In the genomic region with DNA sequence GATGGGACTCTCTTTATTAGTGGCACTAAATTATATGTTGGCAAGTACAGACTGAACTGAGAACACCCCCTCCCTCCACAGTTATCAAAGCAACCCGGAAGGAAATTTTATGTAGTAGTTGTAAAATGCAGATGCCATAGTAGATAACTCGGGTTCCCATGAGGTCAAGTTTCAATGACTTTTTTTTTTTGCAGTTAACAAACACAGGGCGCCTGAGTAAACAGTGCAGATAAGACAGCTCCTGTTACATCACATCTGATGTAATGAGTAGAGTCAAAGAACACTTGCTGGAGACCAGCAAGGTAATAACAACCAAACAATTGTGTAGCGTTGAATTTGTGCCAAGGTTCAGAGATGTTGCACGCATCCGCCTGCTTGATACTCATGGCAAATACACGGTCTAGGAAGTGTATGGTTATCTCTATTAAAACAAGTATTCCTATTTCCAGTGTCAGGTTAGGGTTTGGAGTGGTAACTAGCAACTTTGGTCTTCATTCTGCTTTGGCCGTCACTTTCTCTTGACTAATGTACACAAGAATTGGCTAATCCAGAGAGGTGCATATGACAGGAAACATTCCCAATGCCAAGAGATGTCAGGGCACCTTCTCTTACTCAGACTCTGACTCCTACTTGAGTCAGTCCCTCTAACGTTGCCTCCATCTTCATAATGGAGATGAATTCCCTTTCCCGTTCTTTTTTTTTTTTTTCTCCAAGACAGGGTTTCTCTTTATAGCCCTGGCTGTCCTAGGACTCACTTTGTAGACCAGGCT, we compare ENCODE assay signal across 19 mouse cellular contexts.
A peak's percentile ranks its signal among the peaks of the same experiment; 100 is the strongest.
DNase-seq lines count a peak whose midpoint lies in the region; ATAC-seq and TF ChIP-seq lines count a peak whose summit lies in the region.
"Had no signal": no experiment of that assay in that cellular context is flagged by ENCODE, and none has a peak within 500 bp of the region (broad histone marks: within the 10 kb centered on the region; RNA-seq: fewer than 3 reads in every experiment).

No protein-coding gene starts in this region.

- H3K4me3 ChIP-seq in lung, embryonic 14.5 days (ENCODE audit: low read depth, low read length), result no peak overlapping the region
- no peak overlapping the region for H3K4me3 ChIP-seq in liver, embryonic 13.5 days (replicated peaks)
- no peak overlapping the region for H3K4me3 ChIP-seq in stomach, postnatal 0 days (ENCODE audit: low read depth, low read length)
- H3K4me3 ChIP-seq: embryonic facial prominence, embryonic 13.5 days; forebrain, embryonic 12.5 days; gastrocnemius, adult 2 months; hindbrain, embryonic 10.5 days; left cerebral cortex, adult 2 months; midbrain, embryonic 15.5 days; neural tube, embryonic 12.5 days had no signal

- no peak overlapping the region for H3K9ac ChIP-seq in lung, embryonic 14.5 days
- H3K9ac ChIP-seq in liver, embryonic 13.5 days, result no peak overlapping the region
- no peak overlapping the region for H3K9ac ChIP-seq in stomach, postnatal 0 days (ENCODE audit: low read length)
- H3K9ac ChIP-seq: embryonic facial prominence, embryonic 13.5 days; forebrain, embryonic 12.5 days; midbrain, embryonic 15.5 days; neural tube, embryonic 12.5 days had no signal

- no peaks in the 10 kb centered on the region for H3K27me3 ChIP-seq in lung, embryonic 14.5 days (ENCODE audit: insufficient read depth, low read length)
- no peaks in the 10 kb centered on the region for H3K27me3 ChIP-seq in liver, embryonic 13.5 days
- no peaks in the 10 kb centered on the region for H3K27me3 ChIP-seq in stomach, postnatal 0 days (ENCODE audit: control insufficient read depth, insufficient read depth, low read length)
- H3K27me3 ChIP-seq: embryonic facial prominence, embryonic 13.5 days; forebrain, embryonic 12.5 days; midbrain, embryonic 15.5 days; neural tube, embryonic 12.5 days had no signal

- no peaks in the 10 kb centered on the region for H3K9me3 ChIP-seq in lung, embryonic 14.5 days (ENCODE audit: low read depth, low read length)
- H3K9me3 ChIP-seq in liver, embryonic 13.5 days (replicated peaks), result no peaks in the 10 kb centered on the region
- H3K9me3 ChIP-seq in stomach, postnatal 0 days (ENCODE audit: control insufficient read depth, low read length), result no peaks in the 10 kb centered on the region
- H3K9me3 ChIP-seq: embryonic facial prominence, embryonic 13.5 days; forebrain, embryonic 12.5 days; hindbrain, embryonic 10.5 days; midbrain, embryonic 15.5 days; neural tube, embryonic 12.5 days had no signal

- ATAC-seq in lung, embryonic 14.5 days (ENCODE audit: insufficient read depth), result no peak
- ATAC-seq in liver, embryonic 13.5 days (ENCODE audit: low read depth), result peak; percentile 80
- 0 out of 2 replicates have a peak, but pooled peaks have one; percentile 32 for ATAC-seq in stomach, postnatal 0 days (ENCODE audit: low FRiP score, low TSS enrichment)
- ATAC-seq: midbrain, embryonic 15.5 days had no signal

- no peaks in the 10 kb centered on the region for H3K4me1 ChIP-seq in lung, embryonic 14.5 days (ENCODE audit: insufficient read depth)
- H3K4me1 ChIP-seq in liver, embryonic 13.5 days (replicated peaks), result no peaks in the 10 kb centered on the region
- no peaks in the 10 kb centered on the region for H3K4me1 ChIP-seq in stomach, postnatal 0 days (replicated peaks; ENCODE audit: control insufficient read depth, insufficient read depth)
- H3K4me1 ChIP-seq: embryonic facial prominence, embryonic 13.5 days; forebrain, embryonic 12.5 days; hindbrain, embryonic 10.5 days; midbrain, embryonic 15.5 days; neural tube, embryonic 12.5 days had no signal

- TF ChIP-seq CTCF in lung, embryonic 14.5 days (IDR thresholded peaks at IDR 0.05; ENCODE audit: low read depth), result no peak
- TF ChIP-seq CTCF in stomach, postnatal 0 days (IDR thresholded peaks at IDR 0.05; ENCODE audit: low read depth), result no peak

- peak; percentile 1 for DNase-seq in lung, embryonic 14.5 days
- DNase-seq in lung, postnatal 4 days, result no peak
- peak; percentile 28 for DNase-seq in induced T-regulatory cell, adult 2 months (ENCODE audit: low read depth)
- DNase-seq in liver, embryonic 13.5 days, result no peak
- no peak for DNase-seq in stomach, postnatal 0 days (ENCODE audit: low spot score)
- DNase-seq in MN1 (ENCODE audit: low spot score), result no peak
- no peak for DNase-seq in left cerebral cortex, adult 9 months (ENCODE audit: low spot score in 2 of 2)
- DNase-seq: adrenal gland, postnatal 14 days; cerebellum, postnatal 25 days; gastrocnemius, adult 2 months; kidney, postnatal 25 days; thymus, adult 2 months had no signal

- 49% methylated on average over 10 of the region's 10 CpGs for WGBS in lung, embryonic 14.5 days
- WGBS in liver, embryonic 13.5 days (ENCODE audit: insufficient replicate concordance), result 46% methylated on average over 10 of the region's 10 CpGs
- 56% methylated on average over 10 of the region's 10 CpGs for WGBS in stomach, postnatal 0 days

- H3K27ac ChIP-seq in lung, embryonic 14.5 days (ENCODE audit: low read depth), result no peak overlapping the region
- H3K27ac ChIP-seq in liver, embryonic 13.5 days, result no peak overlapping the region
- H3K27ac ChIP-seq in stomach, postnatal 0 days (replicated peaks), result no peak overlapping the region
- H3K27ac ChIP-seq: embryonic facial prominence, embryonic 13.5 days; forebrain, embryonic 12.5 days; gastrocnemius, adult 2 months; hindbrain, embryonic 10.5 days; left cerebral cortex, adult 2 months; midbrain, embryonic 15.5 days; neural tube, embryonic 12.5 days had no signal

- H3K4me2 ChIP-seq in lung, embryonic 14.5 days, result no peak overlapping the region
- H3K4me2 ChIP-seq in liver, embryonic 13.5 days, result no peak overlapping the region
- no peak overlapping the region for H3K4me2 ChIP-seq in stomach, postnatal 0 days (replicated peaks; ENCODE audit: low read depth)
- H3K4me2 ChIP-seq: embryonic facial prominence, embryonic 13.5 days; forebrain, embryonic 12.5 days; heart, embryonic 11.5 days; midbrain, embryonic 15.5 days; neural tube, embryonic 12.5 days had no signal

- TF ChIP-seq EP300 in stomach, postnatal 0 days (optimal IDR thresholded peaks at IDR 0.05), result no peak

- H3K36me3 ChIP-seq in lung, embryonic 14.5 days (ENCODE audit: insufficient read depth), result no peaks in the 10 kb centered on the region
- H3K36me3 ChIP-seq in liver, embryonic 13.5 days, result no peaks in the 10 kb centered on the region
- H3K36me3 ChIP-seq in stomach, postnatal 0 days (ENCODE audit: control insufficient read depth, insufficient read depth, low read length), result no peaks in the 10 kb centered on the region
- H3K36me3 ChIP-seq: embryonic facial prominence, embryonic 13.5 days; forebrain, embryonic 12.5 days; hindbrain, embryonic 10.5 days; midbrain, embryonic 15.5 days; neural tube, embryonic 12.5 days had no signal

Comparison
In these comparisons a context has a peak if more than half of its experiments do, and no peak if none do; other contexts are left out.
1. DNase-seq: peak in lung, embryonic 14.5 days (single experiment) and induced T-regulatory cell, adult 2 months (single experiment); none in lung, postnatal 4 days (0 of 2), liver, embryonic 13.5 days (single experiment), stomach, postnatal 0 days (single experiment), MN1 (single experiment) and left cerebral cortex, adult 9 months (0 of 2).